Mouse (Mus musculus): ENCODE measurements around the gene Olfr1046. TPM values are rescaled to one million over a fixed set of nuclear protein-coding genes. Genes with fewer than 3 reads are reported as not detected.
"Not testable (repeated sequence)": the region's sequence is repeated elsewhere in the genome, so short reads cannot be mapped to it uniquely, and the experiment has no call there.

Olfr1046 gene
- total RNA-seq (2021), result not detected
- not detected in 2 replicates for polyA plus RNA-seq (2012; rRNA removed)
- long read RNA-seq, result 0 reads

DNA sequence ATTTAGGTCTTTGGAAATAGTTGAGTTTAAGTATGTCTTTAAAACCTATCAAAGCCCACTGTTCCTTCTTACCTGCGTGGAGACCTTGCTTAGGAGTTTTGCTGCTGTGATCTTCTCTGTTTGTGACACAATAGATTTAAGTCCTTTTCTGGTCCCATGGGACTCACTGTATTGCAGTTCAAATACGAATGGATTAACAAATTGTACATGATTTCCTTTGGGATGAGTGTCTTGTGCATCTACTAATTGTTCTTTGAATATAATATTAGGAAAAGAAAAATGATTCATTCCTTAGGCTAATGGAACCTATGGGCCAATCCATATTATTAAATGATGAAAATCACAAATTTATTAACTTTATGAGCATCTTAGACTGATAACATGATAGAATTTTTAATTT, at the start of gene Olfr1046:
Gene Olfr1046 (minus strand): TSS at position 101 of the 400 bp plus-strand sequence.
- no peak for DNase-seq
- Histone ChIP-seq H3K27ac (no peak within 1 kb of the TSS), H3K9ac (ENCODE audit: low read depth, low read length) (no peak within 1 kb of the TSS), H3K4me1 (ENCODE audit: control insufficient read depth, insufficient read depth, low read length) (no peaks in the 10 kb centered on the region), H3K79me2 (replicated peaks; ENCODE audit: control insufficient read depth, insufficient read depth, low read length) (no peaks in the 10 kb centered on the region), H3K4me3 (no peak within 1 kb of the TSS), H3K36me3 (ENCODE audit: control insufficient read depth, insufficient read depth, low read length) (no peaks in the 10 kb centered on the region), H3K27me3 (ENCODE audit: control insufficient read depth, insufficient read depth, low read length) (no peaks in the 10 kb centered on the region)
- WGBS, result 57% methylated on average over 2 of the region's 2 CpGs
- intact Hi-C loops (cut with DNase I), result no loop called here
- no peak for TF ChIP-seq POLR2A (IDR thresholded peaks at IDR 0.05; ENCODE audit: insufficient read depth, low read depth, low read length)
- TF ChIP-seq EP300 (IDR thresholded peaks at IDR 0.05; ENCODE audit: insufficient read depth, low read depth, low read length), result no peak
- TF ChIP-seq CTCF (IDR thresholded peaks at IDR 0.05), result no peak

DNA sequence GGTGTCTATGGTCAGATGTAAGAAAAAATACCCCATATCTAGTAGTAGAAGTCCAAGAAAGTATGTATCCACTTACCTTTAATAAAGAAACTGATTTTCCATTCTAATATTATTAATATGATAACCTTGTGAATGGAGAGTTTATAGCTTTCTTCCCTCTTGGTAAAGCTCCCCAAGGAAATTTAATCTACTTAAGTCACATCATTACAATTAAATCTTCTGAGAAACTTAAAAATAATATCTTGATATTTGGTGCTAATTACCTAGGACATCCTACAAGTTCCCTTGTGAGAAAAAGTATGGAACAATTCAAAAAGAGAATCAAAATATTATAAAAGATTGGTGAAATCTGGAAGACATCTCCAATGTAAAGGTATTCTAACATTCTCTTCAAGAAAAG, 39.1 kb upstream of the Olfr1046 start, which contains the start of gene Olfr1049:
Gene Olfr1049 (minus strand): TSS at position 101 of the 400 bp plus-strand sequence.
- H3K79me2 ChIP-seq (replicated peaks; ENCODE audit: control insufficient read depth, insufficient read depth, low read length); intact Hi-C loops (cut with DNase I); H3K4me3 ChIP-seq; H3K27me3 ChIP-seq (ENCODE audit: control insufficient read depth, insufficient read depth, low read length); H3K9ac ChIP-seq (ENCODE audit: low read depth, low read length); H3K27ac ChIP-seq; H3K36me3 ChIP-seq (ENCODE audit: control insufficient read depth, insufficient read depth, low read length); H3K4me1 ChIP-seq (ENCODE audit: control insufficient read depth, insufficient read depth, low read length); DNase-seq: not testable (repeated sequence)

DNA sequence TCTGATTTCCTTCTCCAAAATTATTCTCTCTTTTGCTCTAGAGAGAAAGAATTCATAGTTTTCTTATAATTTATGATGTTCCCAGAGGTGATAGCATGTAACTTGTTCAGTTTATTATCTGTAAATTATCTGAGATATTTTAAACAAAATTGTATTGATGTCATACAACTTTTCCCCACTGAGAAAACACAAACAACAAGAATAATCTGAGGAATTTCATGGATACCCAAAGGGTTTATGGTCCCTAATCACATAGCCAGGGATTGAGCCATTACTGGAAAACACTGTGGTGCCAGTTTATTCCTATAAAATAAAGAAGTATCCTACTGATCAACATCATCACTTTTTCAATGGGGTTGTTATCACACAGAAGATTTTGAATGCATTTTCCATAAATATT, 21.1 kb upstream of the Olfr1046 start, which contains the start of gene Olfr1048:
Gene Olfr1048 (minus strand): TSS at position 101 of the 400 bp plus-strand sequence.
- no peaks in the 10 kb centered on the region for H3K79me2 ChIP-seq (replicated peaks; ENCODE audit: control insufficient read depth, insufficient read depth, low read length)
- no peaks in the 10 kb centered on the region for H3K4me1 ChIP-seq (ENCODE audit: control insufficient read depth, insufficient read depth, low read length)
- DNase-seq, result no peak
- intact Hi-C loops (cut with DNase I), result no loop called here
- H3K27ac ChIP-seq, result no peak within 1 kb of the TSS
- TF ChIP-seq CTCF (IDR thresholded peaks at IDR 0.05) (no peak), POLR2A (IDR thresholded peaks at IDR 0.05; ENCODE audit: insufficient read depth, low read depth, low read length) (no peak), EP300 (IDR thresholded peaks at IDR 0.05; ENCODE audit: insufficient read depth, low read depth, low read length) (no peak)
- no peak within 1 kb of the TSS for H3K9ac ChIP-seq (ENCODE audit: low read depth, low read length)
- H3K4me3 ChIP-seq, result no peak within 1 kb of the TSS
- no peaks in the 10 kb centered on the region for H3K27me3 ChIP-seq (ENCODE audit: control insufficient read depth, insufficient read depth, low read length)
- H3K36me3 ChIP-seq (ENCODE audit: control insufficient read depth, insufficient read depth, low read length), result no peaks in the 10 kb centered on the region

DNA sequence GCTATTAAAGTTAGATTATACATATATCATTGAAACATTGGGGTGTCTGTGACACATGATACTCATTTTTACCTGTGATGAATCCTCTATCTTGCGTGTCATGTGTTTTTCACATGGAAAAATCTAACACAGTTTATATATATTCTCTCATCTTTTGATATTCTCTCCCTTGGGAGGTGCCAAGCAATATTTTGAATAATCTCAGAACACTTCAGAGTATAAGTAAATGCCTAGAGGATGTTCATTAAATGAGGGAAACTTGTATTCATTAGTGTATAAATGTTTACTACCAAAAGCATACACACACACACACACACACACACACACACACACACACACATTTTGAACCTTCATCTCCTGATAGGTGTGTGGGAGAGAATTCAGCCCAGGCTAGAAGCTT, 12.2 kb upstream of the Olfr1046 start, which contains the start of gene Olfr1047:
Gene Olfr1047 (minus strand): TSS at position 101 of the 400 bp plus-strand sequence.
- TF ChIP-seq EP300 (IDR thresholded peaks at IDR 0.05; ENCODE audit: insufficient read depth, low read depth, low read length), result no peak
- no peak for TF ChIP-seq POLR2A (IDR thresholded peaks at IDR 0.05; ENCODE audit: insufficient read depth, low read depth, low read length)
- TF ChIP-seq CTCF (IDR thresholded peaks at IDR 0.05), result no peak
- H3K9ac ChIP-seq (ENCODE audit: low read depth, low read length), result no peak within 1 kb of the TSS
- no peaks in the 10 kb centered on the region for H3K4me1 ChIP-seq (ENCODE audit: control insufficient read depth, insufficient read depth, low read length)
- 79% methylated on average over 1 of the region's 1 CpGs for WGBS
- H3K4me3 ChIP-seq, result no peak within 1 kb of the TSS
- H3K27me3 ChIP-seq (ENCODE audit: control insufficient read depth, insufficient read depth, low read length), result no peaks in the 10 kb centered on the region
- intact Hi-C loops (cut with DNase I), result no loop called here
- no peak for DNase-seq
- H3K36me3 ChIP-seq (ENCODE audit: control insufficient read depth, insufficient read depth, low read length), result no peaks in the 10 kb centered on the region
- no peaks in the 10 kb centered on the region for H3K79me2 ChIP-seq (replicated peaks; ENCODE audit: control insufficient read depth, insufficient read depth, low read length)
- H3K27ac ChIP-seq, result no peak within 1 kb of the TSS

DNA sequence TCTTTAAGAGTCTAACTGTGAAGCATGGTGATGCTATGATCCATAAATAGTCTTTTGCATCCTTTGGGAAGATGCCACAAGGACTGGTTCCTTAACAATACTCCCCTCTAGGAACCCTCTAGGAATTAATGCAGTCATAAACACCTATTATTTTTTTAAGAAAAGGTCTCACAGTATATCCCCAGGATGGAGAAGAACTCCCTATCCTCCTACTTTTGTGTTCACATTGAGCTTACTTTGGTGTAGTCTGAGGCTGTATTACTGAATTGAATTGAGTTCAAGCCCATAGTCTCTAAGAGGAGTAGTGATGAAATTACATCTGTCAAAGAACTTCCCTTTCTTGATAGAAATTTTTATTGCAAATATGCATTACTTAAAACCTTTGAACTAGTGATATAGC, 16.2 kb downstream of the Olfr1046 start, which contains the start of gene Olfr1045:
Gene Olfr1045 (minus strand): TSS at position 101 of the 400 bp plus-strand sequence.
- intact Hi-C loops (cut with DNase I), result no loop called here
- Histone ChIP-seq H3K4me1 (ENCODE audit: control insufficient read depth, insufficient read depth, low read length) (no peaks in the 10 kb centered on the region), H3K27ac (no peak within 1 kb of the TSS), H3K4me3 (no peak within 1 kb of the TSS), H3K36me3 (ENCODE audit: control insufficient read depth, insufficient read depth, low read length) (no peaks in the 10 kb centered on the region), H3K27me3 (ENCODE audit: control insufficient read depth, insufficient read depth, low read length) (no peaks in the 10 kb centered on the region), H3K9ac (ENCODE audit: low read depth, low read length) (no peak within 1 kb of the TSS), H3K79me2 (replicated peaks; ENCODE audit: control insufficient read depth, insufficient read depth, low read length) (no peaks in the 10 kb centered on the region)
- DNase-seq, result no peak
- TF ChIP-seq EP300 (IDR thresholded peaks at IDR 0.05; ENCODE audit: insufficient read depth, low read depth, low read length) (no peak), CTCF (IDR thresholded peaks at IDR 0.05) (no peak), POLR2A (IDR thresholded peaks at IDR 0.05; ENCODE audit: insufficient read depth, low read depth, low read length) (no peak)

DNA sequence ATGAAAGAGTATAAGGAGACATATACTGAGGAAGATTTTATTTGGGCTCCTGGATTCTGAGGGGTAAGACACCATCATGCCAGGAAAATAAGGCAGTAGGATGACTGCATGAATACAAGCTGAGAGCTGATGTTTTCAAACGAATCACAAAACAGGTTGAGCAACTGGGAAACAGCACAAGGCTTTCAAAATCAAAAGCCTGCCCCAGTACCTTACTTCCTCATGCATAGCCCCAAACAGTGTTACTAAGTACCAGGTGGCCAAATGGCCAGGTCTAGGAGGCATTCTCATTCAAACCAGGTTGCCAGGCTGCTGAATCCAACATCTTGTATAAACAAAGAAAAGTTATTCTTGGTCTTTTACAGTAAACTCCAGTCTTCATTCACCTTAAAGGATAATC, 23.3 kb downstream of the Olfr1046 start:
- no peaks in the 10 kb centered on the region for H3K4me1 ChIP-seq (ENCODE audit: control insufficient read depth, insufficient read depth, low read length)
- H3K36me3 ChIP-seq (ENCODE audit: control insufficient read depth, insufficient read depth, low read length), result no peaks in the 10 kb centered on the region
- no peaks in the 10 kb centered on the region for H3K27me3 ChIP-seq (ENCODE audit: control insufficient read depth, insufficient read depth, low read length)
- intact Hi-C loops (cut with DNase I), result no loop called here
- no peak overlapping the region for H3K9ac ChIP-seq (ENCODE audit: low read depth, low read length)
- 21% methylated on average over 1 of the region's 1 CpGs for WGBS
- DNase-seq, result no peak
- no peak overlapping the region for H3K27ac ChIP-seq
- TF ChIP-seq CTCF (IDR thresholded peaks at IDR 0.05), result no peak
- no peak for TF ChIP-seq EP300 (IDR thresholded peaks at IDR 0.05; ENCODE audit: insufficient read depth, low read depth, low read length)
- no peak for TF ChIP-seq POLR2A (IDR thresholded peaks at IDR 0.05; ENCODE audit: insufficient read depth, low read depth, low read length)
- no peaks in the 10 kb centered on the region for H3K79me2 ChIP-seq (replicated peaks; ENCODE audit: control insufficient read depth, insufficient read depth, low read length)
- H3K4me3 ChIP-seq, result no peak overlapping the region
